Mouse (Mus musculus) myocyte (in vitro differentiated cells): Measurements from ENCODE around the gene Lrrc42. TPM values are rescaled to one million over a fixed set of nuclear protein-coding genes. Genes with fewer than 3 reads are reported as not detected.

Source experiments
- H3K27me3 ChIP-seq: one replicate; pipeline ENCODE4 v1.6.1; 2011; ENCODE audit not compliant: control insufficient read depth, insufficient read depth, insufficient read length
- H3K36me3 ChIP-seq: one replicate; pipeline ENCODE4 v1.6.1; 2011; ENCODE audit not compliant: control insufficient read depth, insufficient read depth
- H3K4me2 ChIP-seq: one replicate; pipeline ENCODE4 v1.6.1; 2011; ENCODE audit warnings: low read depth, control low read depth
- H3K4me3 ChIP-seq: one replicate; pipeline ENCODE4 v1.5.1; 2011; ENCODE audit warnings: mild to moderate bottlenecking, control low read depth, moderate library complexity
- H3K79me2 ChIP-seq: one replicate; pipeline ENCODE4 v1.6.1; 2011; ENCODE audit not compliant: control insufficient read depth, insufficient read depth
- H3ac ChIP-seq: one replicate; pipeline ENCODE4 v1.6.1; 2011; ENCODE audit not compliant: control insufficient read depth, insufficient read length
- CEBPB ChIP-seq: IDR thresholded peaks from 2 replicates; pipeline ENCODE4 v1.6.1; 2011; ENCODE audit warnings: mild to moderate bottlenecking, moderate library complexity; ENCODE audit not compliant: poor library complexity, insufficient read depth, severe bottlenecking
- E2F4 ChIP-seq: IDR thresholded peaks from one replicate; pipeline ENCODE4 v1.6.1; 2011; ENCODE audit warnings: mild to moderate bottlenecking, control low read depth, moderate library complexity; ENCODE audit not compliant: insufficient read depth
- MAX ChIP-seq: IDR thresholded peaks from one replicate; pipeline ENCODE4 v1.6.1; 2011; ENCODE audit warnings: low read depth, mild to moderate bottlenecking, control low read depth
- MYOD1 ChIP-seq, 3 experiments: IDR thresholded peaks; one replicate each; pipeline ENCODE4 v1.6.1; 2011; ENCODE audit warnings: control low read depth in 2 of 3, low read depth in 2 of 3, mild to moderate bottlenecking in 2 of 3, moderate library complexity in 1 of 3; ENCODE audit not compliant: insufficient read length in 2 of 3, control insufficient read depth in 1 of 3
- MYOG ChIP-seq, 3 experiments: IDR thresholded peaks; one replicate each; pipeline ENCODE4 v1.6.1; 2011; ENCODE audit warnings: control low read depth in 2 of 3, low read depth in 2 of 3, mild to moderate bottlenecking in 2 of 3; ENCODE audit not compliant: insufficient read length in 2 of 3, control insufficient read depth in 1 of 3, insufficient read depth in 1 of 3
- POLR2A ChIP-seq: IDR thresholded peaks from one replicate; pipeline ENCODE4 v1.6.1; 2011; ENCODE audit warnings: low read depth, mild to moderate bottlenecking, control low read depth, moderate library complexity; ENCODE audit not compliant: insufficient read length
- POLR2AphosphoS2 ChIP-seq: IDR thresholded peaks from one replicate; pipeline ENCODE4 v1.6.1; 2011; ENCODE audit warnings: low read depth, control low read depth; ENCODE audit not compliant: insufficient read length
- REST ChIP-seq: IDR thresholded peaks from one replicate; pipeline ENCODE4 v1.6.1; 2011; ENCODE audit warnings: mild to moderate bottlenecking, control low read depth, moderate library complexity; ENCODE audit not compliant: insufficient read depth, insufficient read length
- SRF ChIP-seq: IDR thresholded peaks from one replicate; pipeline ENCODE4 v1.6.1; 2011; ENCODE audit warnings: low read depth; ENCODE audit not compliant: control insufficient read depth, insufficient read length
- TCF12 ChIP-seq: IDR thresholded peaks from one replicate; pipeline ENCODE4 v1.6.1; 2011; ENCODE audit warnings: mild to moderate bottlenecking, control low read depth; ENCODE audit not compliant: poor library complexity, insufficient read depth, severe bottlenecking
- TCF3 ChIP-seq: IDR thresholded peaks from one replicate; pipeline ENCODE4 v1.6.1; 2011; ENCODE audit warnings: low read depth, control low read depth; ENCODE audit not compliant: insufficient read length
- USF1 ChIP-seq: IDR thresholded peaks from one replicate; pipeline ENCODE4 v1.6.1; 2011; ENCODE audit warnings: low read depth, mild to moderate bottlenecking, control low read depth, moderate library complexity
- polyA plus RNA-seq: library from polyadenylated mRNA; unstranded; fragments of >200 nt; fragmentation: generic; extraction: Trizol; gene quantifications from one replicate; pipeline ENCODE4 v1.2.1, GENCODE M21; 2012; ENCODE audit warnings: missing spikeins

Gene Lrrc42
- polyA plus RNA-seq, 1 experiment: 31.2 TPM

DNA sequence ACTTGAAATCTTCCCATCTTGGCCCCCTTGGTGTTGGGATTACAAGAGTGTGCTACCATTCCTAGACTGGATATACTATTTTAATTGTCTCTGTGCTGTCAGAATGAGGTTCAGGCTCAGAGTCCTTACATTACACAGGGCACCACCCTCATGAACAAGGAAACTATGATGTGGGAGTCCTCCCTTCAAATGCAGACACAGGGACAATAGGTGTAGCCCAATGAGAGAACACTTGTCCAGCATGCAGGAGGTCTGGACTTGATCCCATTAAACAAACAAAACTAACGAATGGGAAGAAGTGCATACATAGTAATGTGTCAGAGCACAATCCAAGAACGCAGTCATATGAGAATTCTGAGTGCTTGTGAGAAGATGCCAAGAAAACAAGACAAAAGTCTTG lies 34.2 kb upstream of the Lrrc42 start:
- Histone ChIP-seq H3K4me2 (no peak overlapping the region), H3K4me3 (no peak overlapping the region), H3K79me2 (no peaks in the 10 kb centered on the region), H3K36me3 (no peaks in the 10 kb centered on the region), H3K27me3 (no peaks in the 10 kb centered on the region), H3ac (no peak overlapping the region)
- TF ChIP-seq REST: no peak
- no peak for TF ChIP-seq MAX
- TF ChIP-seq SRF: no peak
- TF ChIP-seq USF1: no peak
- no peak for TF ChIP-seq TCF3
- TF ChIP-seq CEBPB: no peak
- TF ChIP-seq E2F4: no peak
- no peak for TF ChIP-seq POLR2A

DNA sequence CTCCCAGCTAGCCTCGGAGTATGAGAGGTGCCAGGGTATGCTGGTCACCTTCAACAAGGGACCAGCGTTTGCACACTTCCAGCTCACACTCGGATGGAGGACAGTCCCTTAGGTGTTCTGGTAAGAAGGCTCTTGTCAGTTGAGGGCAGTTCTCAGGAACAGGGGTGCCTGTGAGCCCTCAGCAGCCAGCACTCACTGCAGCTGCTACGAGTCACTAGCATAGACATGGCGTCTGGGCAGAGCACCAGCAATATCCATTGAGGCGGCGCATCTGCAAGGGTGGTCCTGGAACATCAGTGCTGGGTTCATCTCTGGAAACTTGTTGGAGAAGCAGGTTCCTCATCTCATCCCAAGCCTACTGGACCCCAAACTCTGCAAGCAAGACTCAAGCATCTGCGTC lies 33.1 kb upstream of the Lrrc42 start:
- no peaks in the 10 kb centered on the region for H3K36me3 ChIP-seq
- no peaks in the 10 kb centered on the region for H3K79me2 ChIP-seq
- H3ac ChIP-seq: no peak overlapping the region
- no peak overlapping the region for H3K4me2 ChIP-seq
- no peaks in the 10 kb centered on the region for H3K27me3 ChIP-seq
- no peak overlapping the region for H3K4me3 ChIP-seq
- TF ChIP-seq POLR2AphosphoS2 (no peak), CEBPB (no peak), E2F4 (no peak), USF1 (no peak), REST (no peak), POLR2A (no peak), TCF3 (no peak), MYOD1 (IDR thresholded peaks at IDR 0.05; ENCODE audit: control insufficient read depth in 1 of 3, insufficient read length in 2 of 3, low read depth in 2 of 3) (no peak), MAX (no peak), MYOG (IDR thresholded peaks at IDR 0.05; ENCODE audit: control insufficient read depth in 1 of 3, insufficient read depth in 1 of 3, insufficient read length in 2 of 3, low read depth in 2 of 3) (no peak), TCF12 (no peak), SRF (no peak)

DNA sequence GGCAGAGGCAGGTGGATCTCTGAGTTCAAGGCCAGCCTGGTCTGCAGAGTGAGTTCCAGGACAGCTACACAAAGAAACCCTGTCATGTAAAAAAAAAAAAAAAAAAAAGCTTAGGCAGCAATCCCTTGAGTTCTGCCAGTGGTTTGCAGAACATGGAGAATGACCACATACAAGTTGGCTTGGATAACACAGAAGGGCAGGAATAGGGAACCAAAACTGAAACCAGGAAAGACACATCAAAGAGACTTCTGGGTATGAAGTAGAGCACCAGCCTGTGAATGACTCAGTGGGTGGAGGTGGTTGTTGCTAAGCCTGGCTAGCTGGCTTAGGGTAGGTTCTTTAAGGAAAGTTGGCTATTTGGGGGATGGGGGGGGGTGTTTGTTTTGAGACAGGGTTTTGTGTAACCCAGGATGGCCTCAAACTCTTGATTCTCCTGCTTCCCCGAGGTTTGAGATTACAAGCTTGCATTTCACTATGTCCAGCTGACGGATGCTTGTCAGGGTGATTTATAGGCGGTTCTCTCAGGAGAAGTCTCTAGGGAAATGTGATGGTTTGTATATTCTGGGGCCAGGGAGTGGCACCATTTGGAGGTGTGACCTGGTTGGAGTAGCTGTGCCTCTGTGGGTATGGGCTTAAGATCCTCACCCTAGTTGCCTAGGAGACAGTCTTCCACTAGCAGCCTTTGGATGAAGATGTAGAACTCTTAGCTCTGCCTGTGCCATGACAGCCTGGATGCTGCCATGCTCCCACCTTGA lies 32.3 kb upstream of the Lrrc42 start:
- Histone ChIP-seq H3K4me2 (peak overlapping the region; percentile 14), H3ac (no peak overlapping the region), H3K27me3 (no peaks in the 10 kb centered on the region), H3K79me2 (no peaks in the 10 kb centered on the region), H3K36me3 (no peaks in the 10 kb centered on the region), H3K4me3 (no peak overlapping the region)
- TF ChIP-seq POLR2A (no peak), REST (no peak), MAX (no peak), MYOD1 (IDR thresholded peaks at IDR 0.05; ENCODE audit: control insufficient read depth in 1 of 3, insufficient read length in 2 of 3, low read depth in 2 of 3) (no peak), MYOG (IDR thresholded peaks at IDR 0.05; ENCODE audit: control insufficient read depth in 1 of 3, insufficient read depth in 1 of 3, insufficient read length in 2 of 3, low read depth in 2 of 3) (no peak), CEBPB (no peak), TCF12 (no peak), SRF (no peak), USF1 (no peak), TCF3 (no peak), E2F4 (no peak), POLR2AphosphoS2 (no peak)

DNA sequence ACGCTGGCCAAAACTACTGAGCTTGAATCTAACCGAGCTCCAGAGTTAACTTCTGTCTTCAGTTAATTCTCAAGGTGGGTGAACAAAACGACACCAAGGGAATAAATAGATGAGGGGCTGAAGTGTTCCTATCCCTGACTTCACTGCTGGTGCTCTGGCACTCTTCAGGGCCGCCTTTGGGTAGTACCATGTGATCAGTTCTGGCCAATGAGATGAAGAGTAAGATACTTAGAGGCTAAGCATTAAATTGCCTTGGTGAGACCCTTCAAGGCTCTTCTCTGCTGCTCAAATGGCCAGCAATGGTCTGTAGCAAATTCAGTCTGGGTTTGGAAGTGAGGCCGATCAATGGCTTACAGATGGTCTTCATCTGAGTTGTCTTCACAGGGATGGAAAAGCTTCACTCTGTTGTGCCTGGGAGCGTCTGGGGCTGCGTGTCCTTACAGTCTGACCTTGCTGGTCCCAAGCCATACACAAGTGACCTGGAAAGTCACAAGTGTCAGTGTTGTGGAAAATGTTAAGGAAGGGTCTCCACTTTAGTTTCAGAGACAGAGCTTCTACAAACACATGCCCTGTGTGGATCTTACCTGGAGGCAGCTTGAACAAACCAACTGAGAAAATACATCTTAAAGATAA lies 27.6 kb upstream of the Lrrc42 start:
- Histone ChIP-seq H3K4me2 (no peak overlapping the region), H3ac (no peak overlapping the region), H3K27me3 (no peaks in the 10 kb centered on the region), H3K36me3 (peaks cover 3% of the 10 kb centered on the region), H3K79me2 (no peaks in the 10 kb centered on the region), H3K4me3 (no peak overlapping the region)
- TF ChIP-seq CEBPB (no peak), REST (no peak), TCF12 (no peak), MYOD1 (IDR thresholded peaks at IDR 0.05; ENCODE audit: control insufficient read depth in 1 of 3, insufficient read length in 2 of 3, low read depth in 2 of 3) (no peak), USF1 (no peak), TCF3 (no peak), MYOG (IDR thresholded peaks at IDR 0.05; ENCODE audit: control insufficient read depth in 1 of 3, insufficient read depth in 1 of 3, insufficient read length in 2 of 3, low read depth in 2 of 3) (no peak), POLR2A (no peak), SRF (no peak), E2F4 (no peak), MAX (no peak), POLR2AphosphoS2 (no peak)

DNA sequence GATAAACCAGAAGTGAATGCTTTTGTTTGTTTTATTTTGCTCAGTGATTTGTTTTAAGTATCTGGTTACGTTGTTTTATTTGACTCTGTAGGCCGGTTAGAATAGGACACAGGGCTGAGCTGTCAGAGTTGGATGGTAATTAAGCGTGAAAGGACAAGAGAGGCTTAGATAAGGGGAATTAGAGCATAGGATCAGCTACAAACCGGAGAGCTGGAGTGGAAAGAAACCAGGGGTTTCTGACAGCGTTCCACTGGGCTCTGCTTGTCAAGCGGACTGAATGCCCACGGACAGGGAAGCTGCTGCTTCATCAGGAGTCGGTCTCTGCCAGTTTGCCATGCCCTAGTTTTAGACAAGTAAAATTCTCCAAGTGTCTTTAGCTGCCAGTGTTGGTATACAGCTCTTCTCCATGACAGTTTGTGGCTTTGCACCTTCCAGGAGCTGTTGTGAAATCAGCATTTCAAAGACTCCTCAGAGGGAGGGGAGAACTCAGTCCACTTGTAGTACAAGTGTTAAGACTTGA lies 24.9 kb upstream of the Lrrc42 start:
- TF ChIP-seq TCF12: no peak
- no peak for TF ChIP-seq SRF
- TF ChIP-seq MYOG (IDR thresholded peaks at IDR 0.05; ENCODE audit: control insufficient read depth in 1 of 3, insufficient read depth in 1 of 3, insufficient read length in 2 of 3, low read depth in 2 of 3): no peak
- TF ChIP-seq MYOD1 (IDR thresholded peaks at IDR 0.05; ENCODE audit: control insufficient read depth in 1 of 3, insufficient read length in 2 of 3, low read depth in 2 of 3): no peak
- TF ChIP-seq CEBPB: no peak
- Histone ChIP-seq H3K4me3 (no peak overlapping the region), H3K4me2 (no peak overlapping the region), H3K27me3 (no peaks in the 10 kb centered on the region), H3K79me2 (no peaks in the 10 kb centered on the region), H3ac (no peak overlapping the region), H3K36me3 (peaks cover 7% of the 10 kb centered on the region)
